Mouse (Mus musculus) adipocyte (in vitro differentiated cells): Measurements from ENCODE around the gene Kcnab1.

Experiments used
- DNase-seq: peaks from one replicate; pipeline ENCODE4 v3.0.0-alpha.2; 2016; ENCODE audit warnings: low spot score

Gene Kcnab1

GRCm38 (mm10) chr3:65204356-65205075 lies 95.3 kb downstream of the Kcnab1 start:
- peak; percentile 5 for DNase-seq

DNA sequence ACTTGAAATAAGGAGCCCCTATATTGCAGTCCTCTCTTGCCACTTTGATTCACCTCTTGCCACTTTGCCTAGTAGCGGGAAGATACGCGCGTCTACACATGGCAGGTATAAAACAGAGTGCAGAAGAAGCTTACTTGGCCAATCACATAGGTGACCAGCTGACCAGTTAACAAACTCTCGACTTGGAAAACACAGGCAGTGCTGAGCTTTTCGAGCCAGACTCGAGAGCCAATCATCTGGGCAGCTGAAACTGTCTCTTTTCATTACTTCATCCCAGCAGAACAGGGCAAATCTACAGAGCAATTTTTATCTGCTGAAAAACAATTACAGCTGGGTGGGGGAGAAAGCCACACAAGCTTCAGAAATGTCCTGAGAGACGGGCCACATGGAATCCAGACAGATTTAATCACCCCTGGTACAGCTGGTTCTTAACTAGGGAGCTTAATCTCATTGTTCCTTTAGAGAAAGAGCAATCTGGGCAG lies 96.4 kb downstream of the Kcnab1 start:
- DNase-seq: no peak

DNA sequence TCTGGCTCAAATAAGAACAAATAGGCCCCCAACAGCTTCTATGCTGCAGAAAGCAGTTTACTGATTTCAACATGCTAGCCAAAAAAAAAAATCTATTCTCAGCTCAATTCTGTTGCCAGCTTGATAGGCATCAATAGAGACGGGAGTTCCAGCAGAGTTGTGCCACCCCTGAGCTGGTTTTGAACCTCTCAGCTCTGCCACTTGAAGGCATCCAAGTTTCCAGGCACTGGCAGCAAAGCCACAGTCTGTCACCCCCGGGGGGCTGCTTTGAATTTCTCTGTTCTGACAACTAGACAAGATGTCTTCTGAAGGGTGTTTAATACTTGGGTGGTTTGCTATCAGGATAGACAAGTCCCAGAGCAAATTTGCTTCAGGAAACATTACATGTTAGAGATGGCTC lies 104.5 kb downstream of the Kcnab1 start:
- DNase-seq: no peak

- DNase-seq: no peak
These were observed 105.5 kb downstream of the Kcnab1 start for GRCm38 (mm10) chr3:65214635-65215034.

GRCm38 (mm10) chr3:65217673-65218579 lies 108.7 kb downstream of the Kcnab1 start:
- no peak for DNase-seq

DNA sequence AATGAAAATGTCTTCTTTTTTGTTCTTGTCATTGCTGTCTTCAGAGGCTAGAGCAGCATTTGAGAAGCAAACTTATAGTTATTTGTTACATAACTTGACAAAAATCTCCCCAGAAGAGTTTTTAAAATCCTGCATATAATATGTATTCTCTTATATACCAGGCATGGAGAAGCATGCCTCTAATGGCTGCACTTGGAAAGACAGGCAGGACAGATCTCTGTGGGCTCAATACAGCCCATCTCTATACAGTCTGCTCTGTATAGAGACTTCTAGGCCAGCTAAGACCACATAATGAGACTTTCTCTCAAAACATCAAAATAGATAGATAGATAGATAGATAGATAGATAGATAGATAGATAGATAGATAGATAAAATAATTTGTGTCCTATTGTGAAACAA lies 111.1 kb downstream of the Kcnab1 start:
- no peak for DNase-seq

GRCm38 (mm10) chr3:65223635-65224034 lies 114.5 kb downstream of the Kcnab1 start:
- no peak for DNase-seq

GRCm38 (mm10) chr3:65230978-65231377 lies 121.8 kb downstream of the Kcnab1 start:
- no peak for DNase-seq

DNA sequence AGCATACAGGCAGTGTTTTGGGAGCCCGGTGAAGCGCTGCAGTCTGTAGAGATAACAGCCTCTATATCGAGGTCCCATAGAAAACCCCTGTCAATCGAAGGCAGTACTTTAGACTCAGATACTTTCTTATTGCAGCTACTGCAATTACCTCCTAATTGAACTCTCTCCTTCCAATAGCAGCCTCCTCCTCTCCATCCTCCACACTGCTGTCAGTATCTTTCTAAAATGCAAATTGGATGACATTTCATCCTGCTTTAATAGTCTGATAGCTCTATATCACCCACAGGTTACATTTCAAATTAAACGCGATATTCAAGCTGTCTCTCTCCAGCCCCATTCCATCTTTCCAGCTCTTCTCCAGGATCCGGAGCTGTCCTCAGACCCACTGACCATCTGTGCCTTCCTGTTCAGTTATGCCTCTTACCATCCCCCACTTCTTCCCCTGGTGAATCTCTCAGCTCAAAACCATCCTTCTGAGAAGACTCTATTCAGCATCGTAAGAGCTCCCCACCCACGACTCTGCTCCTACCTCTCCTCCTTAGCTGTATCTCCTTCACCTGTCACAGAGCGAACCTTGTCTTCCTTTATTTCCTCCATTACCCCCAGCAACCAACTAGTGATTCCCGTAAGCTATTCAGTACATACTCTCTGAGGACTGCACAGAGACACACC lies 122.4 kb downstream of the Kcnab1 start:
- DNase-seq: no peak

- no peak for DNase-seq
These were observed 139.8 kb downstream of the Kcnab1 start for GRCm38 (mm10) chr3:65249023-65249422.

DNA sequence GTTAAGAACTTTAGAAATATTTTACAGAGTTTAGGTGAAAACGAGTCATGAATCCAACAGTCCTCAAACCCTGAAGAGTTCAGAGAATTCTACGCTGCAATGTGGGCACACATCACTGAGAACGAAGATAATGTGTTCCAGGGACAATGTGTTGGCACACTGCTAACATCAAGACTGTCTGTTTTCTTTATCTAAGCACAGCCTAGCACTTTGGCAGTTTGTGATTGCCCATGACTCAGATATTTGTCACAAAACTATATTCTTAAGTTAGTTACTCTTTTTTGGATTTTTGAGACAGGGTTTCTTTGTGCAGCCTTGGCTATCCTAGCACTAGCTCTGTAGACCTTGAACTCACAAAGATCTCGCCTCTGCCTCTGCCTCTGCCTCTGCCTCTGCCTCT lies 151.3 kb downstream of the Kcnab1 start:
- no peak for DNase-seq

DNA sequence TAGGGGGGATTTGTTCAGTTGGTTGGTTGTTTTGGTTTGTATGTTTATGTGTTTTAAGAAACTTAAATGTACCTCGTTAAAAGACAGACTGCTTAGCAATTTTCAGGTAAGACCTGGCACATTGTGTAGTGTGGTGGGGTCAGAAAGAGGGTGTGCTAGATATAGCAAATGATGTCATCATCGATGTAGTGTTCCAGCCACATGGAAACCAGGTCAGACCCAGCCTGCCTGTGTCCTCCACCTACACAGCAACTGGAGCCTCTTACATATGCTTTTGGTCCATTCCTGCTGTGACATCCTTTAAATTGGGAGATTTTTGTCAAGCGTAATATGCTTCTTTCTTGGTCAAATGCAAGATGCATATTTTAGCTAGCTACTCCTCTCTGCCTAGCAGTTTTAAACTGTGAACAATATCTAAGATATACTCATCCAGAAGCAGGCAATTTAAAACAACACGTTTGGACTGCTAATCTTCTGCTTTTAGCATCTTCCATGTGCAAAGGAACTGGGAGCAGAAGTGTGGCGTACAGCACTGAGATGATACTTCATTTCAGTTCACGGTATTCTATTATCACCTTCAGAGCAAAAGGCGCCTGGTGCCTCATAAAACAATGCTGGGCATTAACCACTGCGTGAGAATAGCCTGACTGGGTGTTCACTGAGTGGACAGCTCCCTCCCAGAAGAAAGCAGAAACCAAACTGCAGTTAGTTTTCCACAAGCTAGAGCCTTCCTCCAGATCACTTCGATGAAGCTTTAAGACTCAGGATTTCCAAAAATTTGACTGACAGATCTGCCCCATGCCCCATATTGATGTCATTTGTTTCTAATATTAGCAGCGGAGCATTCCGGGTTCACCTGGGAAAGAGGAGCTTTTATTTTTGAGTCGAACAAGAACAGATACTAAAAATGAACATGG lies 153.6 kb downstream of the Kcnab1 start:
- DNase-seq: no peak

DNA sequence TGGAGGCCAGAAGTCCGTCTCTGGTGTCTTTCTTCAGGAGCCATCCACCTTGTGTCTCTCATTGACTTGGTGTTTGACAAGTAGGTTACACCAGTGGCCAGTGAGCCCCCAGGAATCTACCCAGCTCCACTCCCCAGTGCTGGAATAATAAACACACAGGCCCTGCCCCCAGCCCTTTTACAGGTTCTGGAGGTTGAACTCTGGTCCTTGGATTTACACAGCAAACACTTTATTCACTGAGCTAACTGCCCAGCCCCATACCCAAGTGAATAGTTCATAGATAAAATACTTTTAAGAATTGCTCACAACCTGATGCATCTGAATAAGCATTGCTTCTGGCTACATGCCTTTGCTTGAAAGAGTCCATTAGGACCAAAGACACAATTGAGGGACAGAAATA lies 164.1 kb downstream of the Kcnab1 start:
- no peak for DNase-seq

GRCm38 (mm10) chr3:65277777-65278176 lies 168.6 kb downstream of the Kcnab1 start:
- DNase-seq: no peak

DNA sequence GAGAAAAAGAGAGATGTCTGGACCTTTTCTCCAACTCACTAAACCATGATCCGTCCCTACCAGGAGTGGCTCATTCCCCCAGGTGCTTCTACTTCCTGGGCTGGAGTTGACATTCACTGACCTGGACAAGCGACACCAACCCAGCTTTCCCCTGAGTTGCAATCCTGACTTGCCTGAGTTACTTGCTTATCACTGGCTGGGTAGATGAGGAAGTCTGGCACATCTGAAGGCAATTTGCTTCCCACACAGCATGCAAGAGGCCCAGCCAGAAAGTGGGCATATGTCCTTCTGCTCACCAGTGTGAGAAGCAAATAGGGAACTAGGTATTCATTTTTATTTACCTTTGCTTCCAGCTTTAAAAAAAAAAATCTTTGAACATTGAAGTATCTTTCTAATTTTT lies 174.2 kb downstream of the Kcnab1 start:
- no peak for DNase-seq

- no peak for DNase-seq
These were observed 179.8 kb downstream of the Kcnab1 start for GRCm38 (mm10) chr3:65288994-65289393.

DNA sequence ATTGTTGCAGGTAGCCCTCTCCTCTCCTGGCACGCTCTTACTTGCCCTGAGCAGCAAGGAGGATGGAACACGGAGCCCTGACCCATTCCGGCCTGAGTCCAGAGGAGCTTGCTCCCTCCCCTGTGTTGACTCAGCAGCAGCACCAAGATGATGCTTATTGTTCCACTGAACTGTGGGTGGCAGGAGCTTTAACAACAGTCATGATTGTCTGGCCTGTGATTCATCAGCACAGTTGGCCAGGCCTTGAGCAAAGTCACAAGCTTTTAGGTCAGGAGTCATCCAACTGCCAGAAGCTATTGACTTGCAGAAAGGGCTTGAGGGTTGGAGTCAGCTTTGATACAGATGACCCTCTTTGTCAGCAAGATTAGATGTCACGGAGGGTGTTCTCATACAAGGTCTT lies 187.8 kb downstream of the Kcnab1 start:
- peak; percentile 85 for DNase-seq

- no peak for DNase-seq
These were observed 190.0 kb downstream of the Kcnab1 start for GRCm38 (mm10) chr3:65299205-65299604.

DNA sequence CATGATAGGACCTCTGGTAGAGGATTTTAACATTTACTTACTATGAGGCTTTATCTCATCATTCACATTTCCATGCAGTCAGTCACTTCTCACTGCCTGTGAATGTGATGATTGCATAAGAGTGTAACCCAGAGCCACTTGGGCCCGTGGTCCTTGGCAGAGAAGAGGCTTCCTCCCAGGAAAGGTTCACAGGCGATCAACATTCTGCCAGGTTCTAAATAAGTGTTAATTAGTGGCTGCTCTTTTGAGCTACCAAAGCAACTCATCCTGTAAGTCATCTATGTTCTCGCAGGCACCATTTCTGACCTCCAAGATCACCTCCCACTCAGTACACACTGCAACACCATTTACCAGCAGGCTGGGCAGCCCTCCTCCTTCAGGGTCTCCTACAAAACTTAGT lies 192.3 kb downstream of the Kcnab1 start:
- no peak for DNase-seq

DNA sequence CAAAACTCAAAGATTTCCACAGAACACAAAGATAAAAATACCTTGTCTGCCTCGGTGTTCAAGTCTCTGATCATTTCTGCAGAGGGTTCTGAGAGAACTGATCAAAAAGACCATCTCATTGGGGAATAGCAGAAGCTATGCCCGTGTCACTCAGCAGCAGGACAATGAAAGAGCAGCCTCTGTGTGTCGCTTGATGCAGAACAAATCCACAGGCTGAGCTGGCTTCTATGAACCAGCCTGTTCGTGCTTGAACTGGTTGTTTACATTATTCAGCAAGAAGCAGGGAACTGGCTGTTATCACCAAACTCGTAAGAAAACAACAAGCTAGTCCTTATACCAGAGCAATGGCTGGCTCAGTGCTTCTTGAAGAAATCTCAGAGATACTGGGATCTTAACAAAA lies 193.4 kb downstream of the Kcnab1 start:
- no peak for DNase-seq

DNA sequence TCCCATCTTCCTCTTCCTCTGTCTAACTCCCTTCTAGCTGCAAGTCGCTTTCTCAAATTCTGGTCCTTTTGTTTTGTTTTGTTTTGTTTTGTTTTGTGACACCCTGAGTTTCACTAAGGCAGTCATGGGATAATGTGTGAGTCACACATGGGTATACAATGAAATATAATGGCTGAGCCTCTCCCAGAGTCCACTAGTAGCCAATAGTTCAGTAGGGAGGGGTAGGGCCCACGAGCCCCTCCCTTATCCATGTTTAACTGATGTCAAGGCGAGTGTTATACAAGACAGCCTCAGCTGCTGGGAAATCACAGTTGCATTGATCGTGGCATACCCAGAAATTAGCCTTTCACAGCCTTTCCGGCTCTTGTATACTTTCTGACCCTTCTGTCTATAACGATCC lies 206.7 kb downstream of the Kcnab1 start:
- DNase-seq: no peak

GRCm38 (mm10) chr3:65316738-65317137 lies 207.6 kb downstream of the Kcnab1 start:
- DNase-seq: peak; percentile 10
